Mouse (Mus musculus) hindbrain, embryonic 15.5 days (tissue): ENCODE measurements around the gene C9. TPM values are rescaled to one million over a fixed set of nuclear protein-coding genes. Genes with fewer than 3 reads are reported as not detected.

Source experiments
- ATAC-seq: fragments of 200-750 bp; cut with Nextera tagmentation; 2 replicates; pipeline ENCODE4 v1.8.0; 2017; ENCODE audit warnings: low read depth, moderate number of reproducible peaks, moderate TSS enrichment; ENCODE audit not compliant: low FRiP score
- H3K27ac ChIP-seq: fragments of 300-500 bp; sonication (generic); replicated peaks from 2 replicates; pipeline ENCODE4 v1.5.1; 2015; ENCODE audit warnings: mild to moderate bottlenecking, inconsistent platforms
- H3K27me3 ChIP-seq: fragments of 300-500 bp; sonication (generic); 2 replicates; pipeline ENCODE4 v1.6.1; 2015; ENCODE audit warnings: control low read depth, inconsistent platforms
- H3K36me3 ChIP-seq: fragments of 300-500 bp; sonication (generic); 2 replicates; pipeline ENCODE4 v1.6.1; 2015; ENCODE audit warnings: control low read depth, inconsistent platforms
- H3K4me1 ChIP-seq: fragments of 300-500 bp; sonication (generic); replicated peaks from 2 replicates; pipeline ENCODE4 v1.6.1; 2015; ENCODE audit warnings: control low read depth, inconsistent platforms
- H3K4me2 ChIP-seq: fragments of 300-500 bp; sonication (generic); 2 replicates; pipeline ENCODE4 v1.6.1; 2015; ENCODE audit warnings: moderate library complexity, mild to moderate bottlenecking, inconsistent platforms
- H3K4me3 ChIP-seq: fragments of 300-500 bp; sonication (generic); 2 replicates; pipeline ENCODE4 v1.5.1; 2015; ENCODE audit warnings: mild to moderate bottlenecking, inconsistent platforms
- H3K9ac ChIP-seq: fragments of 300-500 bp; sonication (generic); 2 replicates; pipeline ENCODE4 v1.6.1; 2015; ENCODE audit warnings: inconsistent platforms
- H3K9me3 ChIP-seq: fragments of 300-500 bp; sonication (generic); 2 replicates; pipeline ENCODE4 v1.6.1; 2016; ENCODE audit warnings: control low read depth, inconsistent platforms
- WGBS: fragments of 180-500 bp; shearing (Covaris S2); methylation state at CpG from one replicate; pipeline ENCODE4 v1.1.7; 2015; 5-methylcytosine and 5-hydroxymethylcytosine counted together
- polyA plus RNA-seq: library from polyadenylated mRNA; unstranded; fragments of >200 nt; fragmentation: Nextera tagmentation; extraction: Ambion mirVana; gene quantifications from 2 replicates; pipeline ENCODE4 v1.2.1, GENCODE M21; 2015

Gene C9
- not detected in 2 replicates for polyA plus RNA-seq

DNA sequence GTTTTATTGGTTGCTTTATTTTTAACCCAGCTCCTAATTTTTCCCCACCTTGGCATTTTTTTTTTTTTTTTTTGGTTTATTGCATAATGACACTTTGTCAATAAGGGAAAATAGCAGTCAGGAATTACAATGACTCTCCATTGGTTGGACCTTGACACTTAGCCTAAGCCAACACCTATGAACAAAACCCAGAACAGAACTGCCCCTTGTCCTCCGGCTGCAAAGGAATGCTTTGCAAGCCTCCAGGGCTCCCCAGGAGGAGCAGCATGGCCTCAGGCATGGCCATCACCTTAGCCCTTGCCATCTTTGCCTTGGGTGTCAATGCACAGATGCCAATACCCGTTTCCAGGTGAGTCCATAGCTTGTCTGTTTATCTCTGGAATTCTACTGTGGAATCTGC is at the start of gene C9:
C9 (plus strand) TSS at position 193 of the 400 bp plus-strand sequence.
- Histone ChIP-seq H3K36me3 (no peaks in the 10 kb centered on the region), H3K9me3 (no peaks in the 10 kb centered on the region), H3K9ac (no peak within 1 kb of the TSS), H3K4me3 (no peak within 1 kb of the TSS), H3K27ac (no peak within 1 kb of the TSS), H3K4me2 (no peak within 1 kb of the TSS), H3K4me1 (no peaks in the 10 kb centered on the region), H3K27me3 (no peaks in the 10 kb centered on the region)
- no peak for ATAC-seq
- 75% methylated on average over 2 of the region's 2 CpGs for WGBS

DNA sequence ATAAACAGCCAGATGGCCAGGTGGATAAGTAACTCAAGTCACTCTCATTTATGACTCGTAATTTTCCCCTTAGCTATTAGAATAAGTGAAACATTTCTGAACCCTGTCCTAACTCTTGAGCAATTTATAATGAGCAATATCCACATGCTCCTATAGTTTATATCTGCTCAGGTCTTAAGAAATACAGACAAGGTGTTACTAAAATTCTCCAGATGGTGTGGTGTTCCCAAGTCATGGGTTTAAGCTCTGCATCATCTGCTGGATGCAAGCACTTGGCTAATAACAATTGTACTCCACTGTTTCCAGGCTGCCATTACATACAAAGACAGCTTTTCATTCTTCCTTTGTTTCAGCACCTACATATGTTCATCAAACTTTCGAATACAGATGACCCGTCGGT is 46.9 kb upstream of the C9 start:
- no peak overlapping the region for H3K9ac ChIP-seq
- H3K9me3 ChIP-seq = no peaks in the 10 kb centered on the region
- H3K4me3 ChIP-seq = no peak overlapping the region
- no peak overlapping the region for H3K4me2 ChIP-seq
- H3K27me3 ChIP-seq = no peaks in the 10 kb centered on the region
- H3K27ac ChIP-seq = no peak overlapping the region
- H3K36me3 ChIP-seq = no peaks in the 10 kb centered on the region
- ATAC-seq = no peak
- no peaks in the 10 kb centered on the region for H3K4me1 ChIP-seq
- 89% methylated on average over 4 of the region's 4 CpGs for WGBS

DNA sequence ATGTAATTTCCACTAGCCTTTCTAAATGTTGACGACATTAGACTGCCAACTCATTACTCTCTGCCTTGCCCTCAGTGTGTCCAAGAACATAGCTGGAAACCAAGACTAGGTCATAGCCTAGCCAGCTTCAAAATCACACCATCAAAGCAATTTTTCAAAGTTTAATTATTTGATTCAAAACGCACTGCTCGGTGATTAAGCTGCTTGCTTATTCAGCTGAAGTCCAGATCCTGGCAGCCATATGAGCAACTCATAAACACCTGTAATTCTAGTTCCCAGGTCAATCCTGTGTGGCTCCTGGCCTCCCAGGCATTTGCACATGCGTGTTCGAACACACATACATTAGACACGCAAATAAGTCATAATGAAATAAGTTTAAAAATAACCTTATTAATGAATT is 46.2 kb upstream of the C9 start:
- WGBS = 89% methylated on average over 6 of the region's 6 CpGs
- H3K4me3 ChIP-seq = no peak overlapping the region
- no peak overlapping the region for H3K9ac ChIP-seq
- no peaks in the 10 kb centered on the region for H3K9me3 ChIP-seq
- H3K27ac ChIP-seq = no peak overlapping the region
- no peaks in the 10 kb centered on the region for H3K4me1 ChIP-seq
- H3K27me3 ChIP-seq = no peaks in the 10 kb centered on the region
- H3K4me2 ChIP-seq = no peak overlapping the region
- ATAC-seq = no peak
- no peaks in the 10 kb centered on the region for H3K36me3 ChIP-seq

- no peak overlapping the region for H3K4me2 ChIP-seq
- ATAC-seq = no peak
- H3K9me3 ChIP-seq = no peaks in the 10 kb centered on the region
- no peak overlapping the region for H3K4me3 ChIP-seq
- no peaks in the 10 kb centered on the region for H3K36me3 ChIP-seq
- H3K27ac ChIP-seq = no peak overlapping the region
- no peak overlapping the region for H3K9ac ChIP-seq
- H3K27me3 ChIP-seq = no peaks in the 10 kb centered on the region
- no peaks in the 10 kb centered on the region for H3K4me1 ChIP-seq
- WGBS = 85% methylated on average over 8 of the region's 8 CpGs
Observed at GRCm38 (mm10) chr15:6400115-6400514, 45.0 kb upstream of the C9 start.

GRCm38 (mm10) chr15:6402433-6402832 is 42.7 kb upstream of the C9 start:
- H3K4me2 ChIP-seq = no peak overlapping the region
- H3K27me3 ChIP-seq = no peaks in the 10 kb centered on the region
- ATAC-seq = no peak
- no peak overlapping the region for H3K9ac ChIP-seq
- no peaks in the 10 kb centered on the region for H3K4me1 ChIP-seq
- H3K9me3 ChIP-seq = no peaks in the 10 kb centered on the region
- no peak overlapping the region for H3K27ac ChIP-seq
- no peaks in the 10 kb centered on the region for H3K36me3 ChIP-seq
- no peak overlapping the region for H3K4me3 ChIP-seq
- 74% methylated on average over 2 of the region's 2 CpGs for WGBS

DNA sequence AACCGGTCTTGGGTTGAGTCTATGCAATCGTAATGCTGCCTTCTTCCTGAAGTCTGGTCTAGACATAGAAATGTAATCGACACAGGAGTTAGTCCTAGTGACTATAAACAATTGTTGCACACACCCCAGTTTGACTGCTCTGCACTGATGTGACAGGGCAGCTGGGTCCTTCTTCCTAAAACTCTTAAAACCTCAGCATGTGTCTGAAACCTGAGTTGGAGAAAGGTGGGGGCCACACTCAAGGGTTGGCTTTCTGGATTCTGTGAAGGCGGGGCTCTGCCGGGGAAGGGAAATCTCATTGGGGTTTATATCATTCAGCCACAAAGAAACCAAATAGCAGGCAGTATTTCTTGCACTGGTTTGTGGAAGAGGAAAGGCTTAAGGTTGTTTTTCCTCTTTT is 41.0 kb upstream of the C9 start:
- Histone ChIP-seq H3K4me2 (no peak overlapping the region), H3K27me3 (no peaks in the 10 kb centered on the region), H3K36me3 (no peaks in the 10 kb centered on the region), H3K4me3 (no peak overlapping the region), H3K27ac (no peak overlapping the region), H3K9me3 (no peaks in the 10 kb centered on the region), H3K4me1 (no peaks in the 10 kb centered on the region), H3K9ac (no peak overlapping the region)
- WGBS = 90% methylated on average over 5 of the region's 5 CpGs
- no peak for ATAC-seq

DNA sequence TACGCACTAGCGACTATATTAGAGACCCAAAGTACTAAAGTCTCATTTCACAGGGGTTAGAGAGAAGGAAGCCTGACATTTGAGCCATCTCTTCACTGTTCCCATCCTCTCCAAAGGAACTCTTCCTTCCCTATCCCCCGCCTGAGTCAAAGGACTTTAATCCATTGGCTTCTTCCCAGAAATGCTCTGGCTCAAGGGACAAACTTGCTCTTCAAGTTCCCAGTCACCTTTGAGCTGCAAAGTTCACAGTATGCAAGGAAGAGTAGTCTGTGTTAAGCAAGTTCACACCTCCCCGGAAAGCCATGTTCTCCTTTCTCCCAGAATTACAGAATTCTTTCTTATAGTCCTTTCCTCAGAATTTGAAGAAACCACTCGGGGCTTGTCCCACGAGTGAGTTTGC is 38.4 kb upstream of the C9 start:
- no peak for ATAC-seq
- no peak overlapping the region for H3K9ac ChIP-seq
- H3K27me3 ChIP-seq = no peaks in the 10 kb centered on the region
- H3K27ac ChIP-seq = no peak overlapping the region
- H3K9me3 ChIP-seq = no peaks in the 10 kb centered on the region
- WGBS = 86% methylated on average over 6 of the region's 6 CpGs
- H3K4me1 ChIP-seq = no peaks in the 10 kb centered on the region
- H3K4me3 ChIP-seq = no peak overlapping the region
- no peak overlapping the region for H3K4me2 ChIP-seq
- H3K36me3 ChIP-seq = no peaks in the 10 kb centered on the region

GRCm38 (mm10) chr15:6409031-6409430 is 36.1 kb upstream of the C9 start:
- H3K9ac ChIP-seq = no peak overlapping the region
- no peaks in the 10 kb centered on the region for H3K4me1 ChIP-seq
- no peak overlapping the region for H3K27ac ChIP-seq
- ATAC-seq = no peak
- WGBS = 92% methylated on average over 8 of the region's 8 CpGs
- H3K36me3 ChIP-seq = no peaks in the 10 kb centered on the region
- H3K4me2 ChIP-seq = no peak overlapping the region
- H3K9me3 ChIP-seq = no peaks in the 10 kb centered on the region
- H3K27me3 ChIP-seq = no peaks in the 10 kb centered on the region
- H3K4me3 ChIP-seq = no peak overlapping the region

GRCm38 (mm10) chr15:6410161-6410560 is 35.0 kb upstream of the C9 start:
- Histone ChIP-seq H3K27me3 (no peaks in the 10 kb centered on the region), H3K4me1 (no peaks in the 10 kb centered on the region), H3K4me3 (no peak overlapping the region), H3K36me3 (no peaks in the 10 kb centered on the region), H3K9me3 (no peaks in the 10 kb centered on the region), H3K27ac (no peak overlapping the region), H3K9ac (no peak overlapping the region), H3K4me2 (no peak overlapping the region)
- WGBS = 97% methylated on average over 3 of the region's 3 CpGs
- no peak for ATAC-seq

DNA sequence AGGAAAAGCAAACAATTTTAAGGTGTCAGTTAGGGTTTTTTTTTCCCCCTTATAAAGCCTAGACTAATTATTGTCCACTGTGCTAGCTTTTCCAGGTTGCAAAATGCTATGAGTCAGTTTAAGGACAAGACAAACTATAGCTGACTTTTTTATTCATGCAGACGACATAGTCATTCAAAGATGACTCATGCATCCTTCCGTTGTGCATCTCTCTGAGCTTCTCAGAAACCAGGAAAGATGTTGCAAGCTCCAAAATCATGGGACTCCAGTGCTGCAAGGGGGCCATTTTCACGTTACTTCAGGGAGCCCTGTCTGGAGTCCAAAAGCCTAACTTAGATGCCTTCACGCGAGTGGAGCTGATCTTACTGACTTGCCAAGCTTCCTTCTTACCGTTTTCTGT is 33.8 kb upstream of the C9 start:
- H3K4me1 ChIP-seq = no peaks in the 10 kb centered on the region
- no peak overlapping the region for H3K9ac ChIP-seq
- H3K36me3 ChIP-seq = no peaks in the 10 kb centered on the region
- no peak for ATAC-seq
- H3K4me2 ChIP-seq = no peak overlapping the region
- no peaks in the 10 kb centered on the region for H3K9me3 ChIP-seq
- no peak overlapping the region for H3K4me3 ChIP-seq
- no peaks in the 10 kb centered on the region for H3K27me3 ChIP-seq
- WGBS = 89% methylated on average over 6 of the region's 6 CpGs
- no peak overlapping the region for H3K27ac ChIP-seq

GRCm38 (mm10) chr15:6415317-6415716 is 29.8 kb upstream of the C9 start:
- no peaks in the 10 kb centered on the region for H3K9me3 ChIP-seq
- no peak overlapping the region for H3K27ac ChIP-seq
- no peak overlapping the region for H3K4me2 ChIP-seq
- no peak overlapping the region for H3K9ac ChIP-seq
- H3K36me3 ChIP-seq = no peaks in the 10 kb centered on the region
- H3K4me1 ChIP-seq = no peaks in the 10 kb centered on the region
- WGBS = 94% methylated on average over 5 of the region's 5 CpGs
- H3K4me3 ChIP-seq = no peak overlapping the region
- ATAC-seq = no peak
- H3K27me3 ChIP-seq = no peaks in the 10 kb centered on the region

GRCm38 (mm10) chr15:6431777-6432176 is 13.3 kb upstream of the C9 start:
- H3K27ac ChIP-seq = peak overlapping the region; percentile 38; the same call in 1 of the 2 replicates
- H3K9ac ChIP-seq = no peak overlapping the region
- H3K4me1 ChIP-seq = no peaks in the 10 kb centered on the region
- no peak overlapping the region for H3K4me2 ChIP-seq
- WGBS = 43% methylated on average over 7 of the region's 7 CpGs
- peak; percentile 63 for ATAC-seq
- H3K9me3 ChIP-seq = no peaks in the 10 kb centered on the region
- no peaks in the 10 kb centered on the region for H3K27me3 ChIP-seq
- no peak overlapping the region for H3K4me3 ChIP-seq
- no peaks in the 10 kb centered on the region for H3K36me3 ChIP-seq

DNA sequence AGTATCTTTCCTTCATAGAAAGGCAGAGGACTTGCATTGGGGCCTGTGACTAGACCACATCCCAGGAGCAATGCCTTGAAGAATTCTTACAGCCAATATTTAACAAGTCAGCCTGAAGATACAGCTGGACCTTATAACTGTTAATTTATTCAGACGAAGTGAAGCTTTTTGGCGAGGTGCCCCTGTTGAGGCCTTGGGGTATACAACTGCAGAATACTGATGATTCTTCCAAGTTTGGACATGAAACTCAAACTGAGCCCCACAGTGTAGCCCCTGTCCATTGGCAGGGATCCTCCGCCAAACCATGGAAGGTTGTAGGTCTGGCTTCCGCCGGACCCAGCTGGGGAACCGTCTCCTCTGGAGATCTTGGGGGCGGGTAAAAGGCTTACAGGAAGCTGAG is 12.7 kb upstream of the C9 start:
- Histone ChIP-seq H3K4me2 (no peak overlapping the region), H3K27me3 (no peaks in the 10 kb centered on the region), H3K36me3 (no peaks in the 10 kb centered on the region), H3K4me1 (no peaks in the 10 kb centered on the region), H3K4me3 (no peak overlapping the region), H3K27ac (peak overlapping the region; percentile 51; the same call in 1 of the 2 replicates), H3K9me3 (no peaks in the 10 kb centered on the region), H3K9ac (no peak overlapping the region)
- 71% methylated on average over 7 of the region's 7 CpGs for WGBS
- ATAC-seq = peak; percentile 89
